Mouse (Mus musculus) CD8-positive naive resting alpha-beta T cell, adult 2 months (primary cell): ENCODE results near the gene Pdcd6.

Experiments
- DNase-seq, 2 experiments: peaks; one replicate each; pipeline ENCODE4 v3.0.0; 2022; ENCODE audit warnings: low read depth in 2 of 2, low spot score in 2 of 2

Gene Pdcd6

GRCm38 (mm10) chr13:74317170-74317849 lies at the start of gene Pdcd6:
TSS of gene Pdcd6 (minus strand) at chr13:74317580.
- peak; percentile 89 for DNase-seq

DNA sequence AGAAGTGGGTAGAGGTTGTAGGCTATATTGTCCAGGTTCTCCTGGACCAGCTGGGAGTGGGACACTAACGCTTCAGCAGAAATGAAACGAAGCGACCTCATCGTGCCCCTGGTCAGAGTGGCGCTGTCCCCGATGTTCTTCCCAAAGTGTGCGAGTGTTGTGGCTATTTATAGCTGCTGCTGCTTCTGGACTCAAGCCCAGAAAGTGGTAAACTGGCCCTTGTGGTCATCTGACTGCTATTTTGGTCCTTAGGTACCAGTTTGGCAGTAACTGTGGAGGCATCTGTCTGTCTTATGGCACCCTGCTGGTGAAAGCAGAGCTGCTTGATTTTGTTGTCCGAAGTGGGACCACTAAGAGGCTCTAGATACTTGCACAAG lies 46.5 kb upstream of the Pdcd6 start, which contains the start of gene Lrrc14b:
Lrrc14b (minus strand) TSS at position 147 of the 377 bp plus-strand sequence.
- no peak for DNase-seq

DNA sequence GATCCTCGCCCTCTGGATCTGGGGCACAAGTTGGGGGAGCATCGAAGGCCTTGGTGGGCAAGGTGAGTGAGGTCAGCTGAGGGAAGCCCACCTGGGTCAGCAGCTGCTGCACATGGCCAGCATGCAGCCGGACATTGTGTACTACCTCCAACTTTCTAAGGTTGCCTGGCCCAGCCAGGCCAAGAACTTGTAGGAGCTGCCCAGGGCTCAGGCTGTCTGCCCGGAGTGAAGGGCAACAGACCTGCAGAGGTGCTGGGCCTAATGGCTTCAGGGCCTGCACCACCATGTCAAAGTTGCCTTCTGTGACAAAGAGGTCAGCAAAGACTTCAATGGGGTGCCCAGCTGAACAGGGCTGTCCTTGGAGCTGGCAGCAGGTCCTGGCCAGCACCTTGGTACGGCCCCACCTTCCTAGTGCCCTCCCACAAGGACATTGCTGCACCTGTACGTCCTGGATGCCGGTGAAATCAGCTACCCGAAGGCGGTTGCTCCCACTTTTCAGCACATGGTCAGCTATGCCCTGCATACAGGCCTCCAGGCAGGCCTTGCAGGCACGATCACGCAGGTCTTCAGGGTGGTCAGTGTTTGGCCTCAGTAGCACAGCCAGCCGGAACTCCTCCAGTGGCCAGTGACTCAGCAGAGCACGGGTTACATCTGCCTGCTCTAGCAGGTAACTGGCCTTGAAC lies 45.9 kb upstream of the Pdcd6 start:
- DNase-seq: no peak

- DNase-seq: no peak
These were observed 44.8 kb upstream of the Pdcd6 start for GRCm38 (mm10) chr13:74362218-74362617.

- DNase-seq: no peak
These were observed 39.1 kb upstream of the Pdcd6 start for GRCm38 (mm10) chr13:74356491-74356890.

- DNase-seq: no peak
These were observed 33.1 kb upstream of the Pdcd6 start for GRCm38 (mm10) chr13:74350435-74350906.

DNA sequence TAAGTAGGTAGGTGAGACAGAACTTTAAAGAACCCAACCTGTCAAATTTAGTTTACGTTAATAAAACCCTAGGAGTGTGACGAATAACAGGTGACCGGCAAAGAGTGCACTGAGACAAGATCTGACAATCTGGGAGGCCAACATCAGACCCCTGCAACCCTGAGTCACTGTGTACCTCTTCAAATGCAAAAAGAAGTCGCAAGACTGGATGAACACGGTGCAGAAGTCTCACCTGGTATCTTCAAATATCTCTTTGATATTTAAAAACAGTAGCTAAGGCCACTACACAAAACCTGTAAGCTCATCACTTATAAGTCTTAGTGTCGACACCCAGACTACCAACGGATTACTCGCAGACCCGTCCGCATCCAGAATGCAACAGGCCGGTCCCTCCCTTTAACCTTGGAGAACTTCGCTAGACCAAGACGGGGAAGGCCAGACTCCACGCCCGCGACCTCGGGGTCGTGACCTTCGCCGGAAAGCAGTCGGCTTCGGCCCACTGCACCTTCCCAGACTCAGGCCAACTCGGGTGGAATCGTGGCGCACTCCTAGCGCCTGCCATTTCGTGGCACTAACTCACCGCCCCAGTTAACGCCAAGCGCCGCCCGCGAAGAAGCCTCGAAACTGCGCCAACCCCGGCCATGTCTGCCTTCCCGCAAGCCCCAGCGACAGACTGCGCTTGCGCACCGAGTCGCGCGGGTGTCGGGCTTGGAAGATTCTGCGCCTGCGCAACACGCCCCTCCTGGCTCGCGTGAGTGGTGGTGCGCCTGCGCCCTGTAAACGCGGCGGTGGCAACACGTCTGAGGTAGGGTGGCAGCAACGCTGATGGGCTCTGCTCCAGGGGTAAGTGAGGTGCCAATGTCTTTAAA lies 32.4 kb upstream of the Pdcd6 start, which contains the start of the genes Sdha and Ccdc127:
Sdha (minus strand) TSS at position 715 of the 869 bp plus-strand sequence.
Ccdc127 (plus strand) TSS at position 744 of the 869 bp plus-strand sequence.
- DNase-seq: peak; percentile 93

DNA sequence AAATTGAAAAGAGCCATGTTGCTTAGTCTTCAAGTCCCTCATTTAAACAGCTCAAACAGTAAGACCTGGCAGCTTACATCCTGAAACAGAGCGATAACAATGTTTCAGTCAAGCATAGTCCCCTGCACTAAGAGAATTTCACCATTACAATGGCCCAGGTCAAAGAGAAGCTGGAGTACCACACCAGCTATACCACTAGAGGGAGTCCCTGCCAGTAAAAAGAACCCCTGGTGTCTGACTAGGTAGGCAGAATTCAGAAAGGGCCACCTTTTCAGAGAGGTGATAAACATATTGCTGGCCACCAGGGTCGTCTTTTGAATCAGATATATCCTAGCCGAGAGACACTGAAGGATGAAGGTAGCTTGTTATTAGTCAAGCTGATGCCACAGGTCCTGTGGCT lies 23.7 kb upstream of the Pdcd6 start:
- DNase-seq: peak; percentile 46 to 69

GRCm38 (mm10) chr13:74329321-74329720 lies 11.9 kb upstream of the Pdcd6 start:
- no peak for DNase-seq

DNA sequence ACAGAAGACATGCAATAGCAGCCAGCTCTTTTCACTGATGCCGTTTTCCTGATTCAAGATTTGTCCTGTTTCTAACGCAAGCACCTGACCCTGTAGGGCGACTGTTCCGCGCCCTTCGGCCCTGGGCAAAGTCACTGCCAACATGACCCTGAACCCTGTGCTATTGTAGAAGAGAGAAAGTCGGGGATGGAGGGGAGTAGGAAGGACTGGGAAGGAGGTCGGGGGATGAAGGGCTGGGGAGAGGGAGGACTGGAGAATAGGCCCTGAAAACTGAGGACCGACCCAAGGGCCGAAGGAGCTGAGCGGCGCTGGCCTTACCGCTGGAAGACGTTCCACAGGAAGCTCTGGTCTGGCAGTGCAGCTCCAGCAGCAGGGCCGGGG lies 601 bp downstream of the Pdcd6 start:
- DNase-seq: peak in 1 of 2 experiments; percentile 1

- no peak for DNase-seq
These were observed 994 bp downstream of the Pdcd6 start for GRCm38 (mm10) chr13:74316386-74316785.

GRCm38 (mm10) chr13:74314616-74315015 lies 2.8 kb downstream of the Pdcd6 start:
- DNase-seq: no peak

- no peak for DNase-seq
These were observed 11.6 kb downstream of the Pdcd6 start for GRCm38 (mm10) chr13:74305780-74306179.

- DNase-seq: no peak
These were observed 12.0 kb downstream of the Pdcd6 start for GRCm38 (mm10) chr13:74305380-74305779.

DNA sequence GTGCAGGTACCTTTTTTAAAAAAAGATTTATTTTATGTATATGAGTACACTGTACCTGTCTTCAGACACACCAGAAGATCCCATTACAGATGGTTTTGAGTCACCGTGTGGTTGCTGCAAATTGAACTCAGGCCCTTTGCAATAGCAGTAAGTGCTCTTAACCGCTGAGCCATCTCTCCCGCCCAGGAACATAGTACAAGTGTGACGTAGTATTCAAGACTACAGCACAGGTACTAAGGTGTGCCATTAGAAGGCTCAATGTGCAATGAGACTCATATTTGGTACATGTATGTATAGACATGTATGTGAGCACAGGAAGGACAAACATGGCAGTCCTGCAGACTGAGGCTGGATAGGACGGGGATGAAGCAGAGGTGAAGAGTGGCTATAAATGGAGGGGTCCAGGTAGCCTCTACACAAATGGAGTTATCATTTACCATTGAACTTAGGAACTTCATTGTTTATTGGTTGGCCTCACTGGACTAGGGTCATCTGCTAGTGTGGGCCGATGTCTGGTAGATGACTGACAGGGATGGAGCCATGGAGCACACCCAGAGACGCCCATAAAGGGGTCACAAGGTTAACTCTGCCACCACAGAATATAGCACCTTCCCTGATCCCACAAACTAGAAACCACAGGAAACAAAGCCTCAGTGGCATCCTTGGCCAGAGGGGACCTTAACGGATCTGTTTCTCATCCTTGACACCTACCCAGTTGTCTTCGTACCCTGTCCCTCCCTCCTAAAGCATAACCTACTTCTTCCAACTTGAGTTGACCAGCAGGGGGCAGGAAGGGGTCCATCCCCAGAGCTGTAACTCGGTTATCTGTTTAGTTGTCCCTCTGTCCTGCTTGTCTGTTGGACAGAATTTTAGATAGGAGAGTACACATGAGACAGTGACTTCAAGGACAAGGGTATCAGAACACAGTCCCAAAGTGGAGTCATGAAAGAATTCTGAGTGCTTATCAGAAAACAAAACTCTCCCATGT lies 15.0 kb downstream of the Pdcd6 start:
- DNase-seq: no peak

GRCm38 (mm10) chr13:74301607-74301984 lies 15.8 kb downstream of the Pdcd6 start:
- DNase-seq: no peak

DNA sequence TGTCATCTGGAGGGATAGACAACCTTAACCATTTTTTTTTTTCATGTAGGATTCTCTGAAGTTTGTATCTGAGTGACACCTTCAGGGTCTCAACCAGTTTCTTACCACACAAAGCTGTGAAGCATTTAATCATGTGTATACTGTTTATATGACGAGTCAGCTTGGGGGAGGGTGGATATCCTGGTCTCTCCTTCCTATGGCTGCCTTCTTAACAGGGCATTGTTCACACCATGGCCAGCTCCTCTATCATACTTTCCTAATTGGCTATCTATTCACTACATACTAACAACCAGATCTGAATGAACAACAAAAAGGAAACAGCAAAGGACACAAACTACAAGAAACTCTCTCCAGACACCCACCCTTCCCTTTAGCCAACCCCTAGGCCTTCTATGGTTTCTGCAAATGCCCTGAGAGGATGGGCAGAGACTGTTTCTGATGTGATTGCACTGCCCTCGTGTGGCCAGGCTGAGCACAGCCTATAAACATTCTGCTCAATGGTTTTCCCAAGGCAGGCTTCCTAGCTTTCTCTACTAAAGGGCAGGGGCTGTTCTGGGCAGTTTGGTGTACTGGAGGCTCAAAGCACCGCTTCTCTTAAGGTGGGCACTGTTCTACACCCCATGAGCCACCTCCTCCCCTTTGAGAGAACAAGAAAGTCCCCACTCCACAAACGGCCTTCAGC lies 16.3 kb downstream of the Pdcd6 start:
- peak in 1 of 2 experiments; percentile 30 for DNase-seq

GRCm38 (mm10) chr13:74296376-74296775 lies 21.0 kb downstream of the Pdcd6 start:
- no peak for DNase-seq

DNA sequence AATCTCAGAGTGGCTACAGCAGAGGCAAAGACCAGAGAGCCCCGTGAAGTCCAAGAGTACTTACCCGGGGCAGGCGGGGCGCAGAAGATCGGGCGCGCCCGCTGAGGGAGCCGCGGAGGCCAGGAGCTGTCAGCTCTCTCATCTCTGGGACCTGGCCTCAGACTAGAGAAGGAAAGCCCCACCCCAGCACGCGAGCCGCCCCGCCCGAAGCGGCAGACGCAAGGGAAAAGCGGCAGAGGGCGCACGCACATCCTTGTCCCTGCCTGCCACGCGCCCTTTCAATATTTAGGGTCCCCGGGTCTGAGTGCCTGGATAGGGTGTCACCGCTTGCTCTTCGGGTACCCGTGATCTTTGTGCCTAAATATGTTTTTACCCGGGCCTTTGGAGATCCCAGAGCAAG lies 25.2 kb downstream of the Pdcd6 start, which contains the start of gene Ahrr:
Ahrr (minus strand) TSS at position 165 of the 400 bp plus-strand sequence.
- DNase-seq: no peak

DNA sequence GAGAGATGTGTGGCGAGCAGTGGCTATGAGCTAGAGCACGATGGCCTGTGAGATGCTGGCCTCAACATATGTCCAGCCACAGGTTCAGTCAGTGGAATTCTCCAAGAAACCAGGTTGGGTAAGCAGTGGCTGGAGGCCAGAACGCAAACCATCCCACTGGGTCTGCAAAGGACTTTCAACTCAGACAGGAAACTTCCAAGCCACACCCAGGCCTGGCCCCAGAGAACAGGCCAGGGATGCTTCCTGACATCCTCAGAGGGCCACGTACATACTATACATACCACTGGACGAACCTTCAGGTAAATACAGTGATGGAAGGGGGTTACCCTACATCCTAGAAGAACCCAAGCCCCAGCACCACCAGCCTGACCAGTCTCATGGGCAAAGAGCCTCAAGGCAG lies 27.7 kb downstream of the Pdcd6 start:
- no peak for DNase-seq
